Mouse (Mus musculus) heart, embryonic 12.5 days (tissue): ENCODE data around the gene 1700049E17Rik2. TPM values are rescaled to one million over a fixed set of nuclear protein-coding genes. Genes with fewer than 3 reads are reported as not detected.
"Not testable (repeated sequence)": the region's sequence is repeated elsewhere in the genome, so short reads cannot be mapped to it uniquely, and the experiment has no call there.

Source experiments
- ATAC-seq: fragments of 200-750 bp; cut with Nextera tagmentation; 2 replicates; pipeline ENCODE4 v1.8.0; 2017; ENCODE audit warnings: moderate TSS enrichment, moderate library complexity; ENCODE audit not compliant: insufficient number of reproducible peaks, low FRiP score
- H3K27ac ChIP-seq: fragments of 300-500 bp; sonication (generic); 2 replicates; pipeline ENCODE4 v1.5.1; 2016; ENCODE audit warnings: mild to moderate bottlenecking, moderate library complexity; ENCODE audit not compliant: poor library complexity, severe bottlenecking
- H3K27me3 ChIP-seq: fragments of 300-500 bp; sonication (generic); replicated peaks from 2 replicates; pipeline ENCODE4 v1.6.1; 2016; ENCODE audit warnings: mild to moderate bottlenecking, moderate library complexity
- H3K36me3 ChIP-seq: fragments of 300-500 bp; sonication (generic); 2 replicates; pipeline ENCODE4 v1.6.1; 2016; ENCODE audit warnings: mild to moderate bottlenecking, moderate library complexity
- H3K4me1 ChIP-seq: fragments of 300-500 bp; sonication (generic); replicated peaks from 2 replicates; pipeline ENCODE4 v1.6.1; 2016; ENCODE audit warnings: mild to moderate bottlenecking
- H3K4me2 ChIP-seq: fragments of 300-500 bp; sonication (generic); 2 replicates; pipeline ENCODE4 v1.6.1; 2016; ENCODE audit warnings: mild to moderate bottlenecking, moderate library complexity
- H3K4me3 ChIP-seq: fragments of 300-500 bp; sonication (generic); 2 replicates; pipeline ENCODE4 v1.5.1; 2016; ENCODE audit warnings: mild to moderate bottlenecking
- H3K9ac ChIP-seq: fragments of 300-500 bp; sonication (generic); 2 replicates; pipeline ENCODE4 v1.6.1; 2016; ENCODE audit warnings: mild to moderate bottlenecking, moderate library complexity
- H3K9me3 ChIP-seq: fragments of 300-500 bp; sonication (generic); replicated peaks from 2 replicates; pipeline ENCODE4 v1.6.1; 2016; ENCODE audit warnings: mild to moderate bottlenecking, moderate library complexity
- WGBS: fragments of 180-500 bp; shearing (Covaris S2); methylation state at CpG from one replicate; pipeline ENCODE4 v1.1.7; 2016; 5-methylcytosine and 5-hydroxymethylcytosine counted together
- polyA plus RNA-seq: library from polyadenylated mRNA; unstranded; fragments of >200 nt; fragmentation: Nextera tagmentation; extraction: Ambion mirVana; gene quantifications from 2 replicates; pipeline ENCODE4 v1.2.1, GENCODE M21; 2016

Gene 1700049E17Rik2
- not detected in 2 replicates for polyA plus RNA-seq

GRCm38 (mm10) chr14:41572911-41573310 lies at the start of gene 1700049E17Rik2:
1700049E17Rik2 (plus strand) TSS chr14:41573211.
- WGBS = no CpG with 5 or more reads among the region's 1 CpGs
- not testable (repeated sequence) for H3K27ac ChIP-seq, H3K27me3 ChIP-seq, H3K4me1 ChIP-seq, ATAC-seq, H3K36me3 ChIP-seq, H3K4me2 ChIP-seq, H3K9ac ChIP-seq, H3K9me3 ChIP-seq, H3K4me3 ChIP-seq

GRCm38 (mm10) chr14:41524695-41525094 lies 48.3 kb upstream of the 1700049E17Rik2 start:
- not testable (repeated sequence) for H3K4me2 ChIP-seq, H3K36me3 ChIP-seq, ATAC-seq, H3K4me3 ChIP-seq, H3K9ac ChIP-seq, H3K27me3 ChIP-seq, H3K27ac ChIP-seq, H3K9me3 ChIP-seq, H3K4me1 ChIP-seq
- 62% methylated on average over 1 of the region's 1 CpGs for WGBS

- not testable (repeated sequence) for H3K4me3 ChIP-seq, H3K9me3 ChIP-seq, H3K36me3 ChIP-seq, H3K9ac ChIP-seq, H3K4me2 ChIP-seq, H3K4me1 ChIP-seq, ATAC-seq, H3K27ac ChIP-seq, H3K27me3 ChIP-seq
- no CpG with 5 or more reads among the region's 2 CpGs for WGBS
These were observed 17.5 kb upstream of the 1700049E17Rik2 start, which contains the start of gene Gm7970 for GRCm38 (mm10) chr14:41555483-41555882. Gm7970 (minus strand) TSS chr14:41555583.

- H3K27me3 ChIP-seq, H3K9me3 ChIP-seq, ATAC-seq, H3K4me3 ChIP-seq, H3K4me2 ChIP-seq, H3K36me3 ChIP-seq, H3K4me1 ChIP-seq, H3K9ac ChIP-seq, H3K27ac ChIP-seq: not testable (repeated sequence)
- 54% methylated on average over 1 of the region's 1 CpGs for WGBS
These were observed 13.3 kb downstream of the 1700049E17Rik2 start for GRCm38 (mm10) chr14:41586346-41586745.

- not testable (repeated sequence) for H3K9me3 ChIP-seq, H3K4me1 ChIP-seq, H3K36me3 ChIP-seq, H3K4me3 ChIP-seq, H3K4me2 ChIP-seq, H3K27ac ChIP-seq, H3K27me3 ChIP-seq, ATAC-seq, H3K9ac ChIP-seq
- 86% methylated on average over 15 of the region's 15 CpGs for WGBS
These were observed 27.9 kb downstream of the 1700049E17Rik2 start for GRCm38 (mm10) chr14:41600935-41601334.

GRCm38 (mm10) chr14:41610690-41611089 lies 37.7 kb downstream of the 1700049E17Rik2 start:
- H3K27me3 ChIP-seq, H3K9me3 ChIP-seq, ATAC-seq, H3K4me3 ChIP-seq, H3K27ac ChIP-seq, H3K9ac ChIP-seq, H3K36me3 ChIP-seq, H3K4me2 ChIP-seq, H3K4me1 ChIP-seq: not testable (repeated sequence)
- WGBS = 87% methylated on average over 1 of the region's 1 CpGs

- H3K27me3 ChIP-seq, H3K9ac ChIP-seq, H3K4me1 ChIP-seq, H3K4me3 ChIP-seq, H3K27ac ChIP-seq, H3K4me2 ChIP-seq, ATAC-seq, H3K36me3 ChIP-seq, H3K9me3 ChIP-seq: not testable (repeated sequence)
- 72% methylated on average over 5 of the region's 5 CpGs for WGBS
These were observed 49.5 kb downstream of the 1700049E17Rik2 start for GRCm38 (mm10) chr14:41622535-41622934.

GRCm38 (mm10) chr14:41624512-41624911 lies 51.5 kb downstream of the 1700049E17Rik2 start, which contains the start of gene Gm3072:
Gm3072 (minus strand) TSS chr14:41624612.
- H3K36me3 ChIP-seq, H3K27me3 ChIP-seq, H3K9me3 ChIP-seq, ATAC-seq, H3K4me2 ChIP-seq, H3K27ac ChIP-seq, H3K9ac ChIP-seq, H3K4me3 ChIP-seq, H3K4me1 ChIP-seq: not testable (repeated sequence)
- WGBS = 59% methylated on average over 1 of the region's 2 CpGs

GRCm38 (mm10) chr14:41630144-41630543 lies 57.1 kb downstream of the 1700049E17Rik2 start:
- not testable (repeated sequence) for H3K27ac ChIP-seq, ATAC-seq, H3K4me1 ChIP-seq, H3K9ac ChIP-seq, H3K9me3 ChIP-seq, H3K27me3 ChIP-seq, H3K4me2 ChIP-seq, H3K4me3 ChIP-seq, H3K36me3 ChIP-seq
- WGBS = 92% methylated on average over 10 of the region's 11 CpGs

Other genes with a start within 250 kb of the 1700049E17Rik2 start
- not detected in 2 replicates for gene Gm5798, start 224.6 kb upstream of the 1700049E17Rik2 start, polyA plus RNA-seq
- not detected in 2 replicates for gene Gm7945, start 186.8 kb upstream of the 1700049E17Rik2 start, polyA plus RNA-seq
- not detected in 2 replicates for gene Gm6482, start 164.9 kb upstream of the 1700049E17Rik2 start, polyA plus RNA-seq
- gene Gm7954, start 119.7 kb upstream of the 1700049E17Rik2 start, polyA plus RNA-seq = not detected in 2 replicates
- not detected in 2 replicates for gene Gm3486, start 83.7 kb upstream of the 1700049E17Rik2 start, polyA plus RNA-seq
- not detected in 2 replicates for gene Gm7970, start 17.6 kb upstream of the 1700049E17Rik2 start, polyA plus RNA-seq
- gene Gm3072, start 51.4 kb downstream of the 1700049E17Rik2 start, polyA plus RNA-seq = not detected in 2 replicates
- not detected in 2 replicates for gene Gm3676, start 73.3 kb downstream of the 1700049E17Rik2 start, polyA plus RNA-seq
- gene Gm8068, start 128.7 kb downstream of the 1700049E17Rik2 start, polyA plus RNA-seq = not detected in 2 replicates
- not detected in 2 replicates for gene Gm7929, start 177.4 kb downstream of the 1700049E17Rik2 start, polyA plus RNA-seq
- not detected in 2 replicates for gene Gm47189, start 199.2 kb downstream of the 1700049E17Rik2 start, polyA plus RNA-seq